Mouse (Mus musculus) forebrain, embryonic 15.5 days (tissue): ENCODE data around the gene Clk1. TPM values are rescaled to one million over a fixed set of nuclear protein-coding genes. Genes with fewer than 3 reads are reported as not detected.

Source experiments
- ATAC-seq: fragments of 200-750 bp; cut with Nextera tagmentation; replicated peaks from 2 replicates; pipeline ENCODE4 v1.8.0; 2017; ENCODE audit warnings: mild to moderate bottlenecking, moderate TSS enrichment, moderate library complexity
- H3K27ac ChIP-seq: fragments of 300-500 bp; sonication (generic); replicated peaks from 2 replicates; pipeline ENCODE4 v1.5.1; 2015; ENCODE audit warnings: mild to moderate bottlenecking, inconsistent platforms
- H3K27me3 ChIP-seq: fragments of 300-500 bp; sonication (generic); 2 replicates; pipeline ENCODE4 v1.6.1; 2015; ENCODE audit warnings: inconsistent platforms
- H3K36me3 ChIP-seq: fragments of 300-500 bp; sonication (generic); 2 replicates; pipeline ENCODE4 v1.6.1; 2015; ENCODE audit warnings: mild to moderate bottlenecking, inconsistent platforms
- H3K4me1 ChIP-seq: fragments of 300-500 bp; sonication (generic); 2 replicates; pipeline ENCODE4 v1.6.1; 2015; ENCODE audit warnings: inconsistent platforms
- H3K4me2 ChIP-seq: fragments of 300-500 bp; sonication (generic); replicated peaks from 2 replicates; pipeline ENCODE4 v1.6.1; 2015; ENCODE audit warnings: mild to moderate bottlenecking, inconsistent platforms
- H3K4me3 ChIP-seq: fragments of 300-500 bp; sonication (generic); 2 replicates; pipeline ENCODE4 v1.5.1; 2015; ENCODE audit warnings: mild to moderate bottlenecking, inconsistent platforms
- H3K9ac ChIP-seq: fragments of 300-500 bp; sonication (generic); replicated peaks from 2 replicates; pipeline ENCODE4 v1.6.1; 2015; ENCODE audit warnings: mild to moderate bottlenecking, inconsistent platforms
- H3K9me3 ChIP-seq: fragments of 300-500 bp; sonication (generic); 2 replicates; pipeline ENCODE4 v1.6.1; 2016; ENCODE audit warnings: inconsistent platforms
- WGBS: fragments of 180-500 bp; shearing (Covaris S2); methylation state at CpG from one replicate; pipeline ENCODE4 v1.1.7; 2015; ENCODE audit warnings: mixed read lengths; 5-methylcytosine and 5-hydroxymethylcytosine counted together
- polyA plus RNA-seq: library from polyadenylated mRNA; unstranded; fragments of >200 nt; fragmentation: Nextera tagmentation; extraction: Ambion mirVana; gene quantifications from 2 replicates; pipeline ENCODE4 v1.2.1, GENCODE M21; 2015

Gene Clk1
- polyA plus RNA-seq, 1 experiment from 2014 or later = 181 TPM

DNA sequence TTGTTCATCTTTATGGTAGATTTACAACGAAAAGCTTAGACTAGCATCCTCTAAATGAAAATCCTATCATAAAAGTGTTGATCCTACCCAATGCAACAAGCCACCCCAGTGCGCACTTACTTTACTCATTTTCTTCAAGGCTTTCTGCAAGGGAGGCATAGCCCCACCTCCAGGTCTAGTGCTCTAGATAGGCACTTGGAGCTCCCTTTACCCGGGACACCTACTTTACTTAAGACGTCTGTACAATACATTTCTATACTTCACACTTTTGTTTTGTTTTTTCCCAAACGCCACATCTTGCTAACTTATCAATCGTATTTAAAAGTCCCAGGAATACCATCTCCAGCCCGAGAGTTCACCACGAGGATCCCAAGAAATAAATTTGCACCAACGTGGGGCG, 20.8 kb upstream of the Clk1 start:
- peak overlapping the region; percentile 69 for H3K4me2 ChIP-seq
- peak overlapping the region; percentile 94 for H3K27ac ChIP-seq
- no peaks in the 10 kb centered on the region for H3K9me3 ChIP-seq
- peak overlapping the region; percentile 70 for H3K4me3 ChIP-seq
- WGBS = 9% methylated on average over 10 of the region's 10 CpGs
- ATAC-seq = no peak
- H3K36me3 ChIP-seq = peaks cover 27% of the 10 kb centered on the region
- peak overlapping the region; percentile 75 for H3K9ac ChIP-seq
- peaks cover 32% of the 10 kb centered on the region for H3K4me1 ChIP-seq
- no peaks in the 10 kb centered on the region for H3K27me3 ChIP-seq

DNA sequence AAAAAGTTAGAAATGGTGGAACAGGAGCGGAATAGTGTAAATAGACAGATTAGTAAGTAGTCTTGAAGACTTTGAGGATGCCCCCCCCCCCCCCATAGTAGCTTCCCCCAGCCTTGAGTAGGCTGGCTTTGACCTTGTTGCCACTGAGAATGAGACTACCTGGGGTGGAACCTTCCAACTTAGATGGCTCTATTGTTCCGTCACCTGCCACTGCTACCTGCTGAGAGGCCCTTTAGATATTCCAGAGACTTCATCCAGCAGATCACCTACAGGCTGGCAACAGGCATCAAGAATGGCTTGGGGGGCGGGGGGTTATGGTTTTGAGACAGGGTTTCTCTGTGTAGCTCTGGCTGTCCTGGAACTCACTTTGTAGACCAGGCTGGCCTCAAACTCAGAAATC, 685 bp upstream of the Clk1 start:
- Histone ChIP-seq H3K36me3 (peaks cover 16% of the 10 kb centered on the region), H3K27me3 (no peaks in the 10 kb centered on the region), H3K9ac (no peak overlapping the region), H3K27ac (no peak overlapping the region), H3K9me3 (no peaks in the 10 kb centered on the region), H3K4me2 (no peak overlapping the region; the same call in 1 of the 2 replicates), H3K4me3 (no peak overlapping the region), H3K4me1 (peaks cover 27% of the 10 kb centered on the region)
- ATAC-seq = peak; percentile 0; the same call in 1 of the 2 replicates
- WGBS = 84% methylated on average over 3 of the region's 3 CpGs

DNA sequence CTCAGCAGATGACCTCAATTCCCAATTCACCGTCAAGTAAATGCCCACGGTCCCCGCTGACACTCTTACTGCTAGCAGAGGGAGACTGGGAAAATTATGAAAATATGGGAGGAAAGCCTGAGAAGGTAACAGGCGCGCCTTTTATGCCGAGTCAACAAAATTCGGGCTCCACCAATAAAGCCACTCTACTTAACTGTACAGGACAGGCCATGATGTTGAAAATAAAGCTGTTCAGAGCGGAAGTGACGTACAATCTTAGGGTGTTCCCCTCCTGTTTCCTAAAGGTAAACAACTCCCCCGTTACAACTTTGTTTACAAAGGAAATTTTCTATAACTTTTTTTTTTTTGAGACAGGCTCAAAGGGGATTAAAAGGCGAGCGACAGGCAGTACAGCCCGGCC, 987 bp downstream of the Clk1 start:
- Histone ChIP-seq H3K4me2 (peak overlapping the region; percentile 66), H3K4me3 (peak overlapping the region; percentile 92), H3K4me1 (peaks cover 27% of the 10 kb centered on the region), H3K27ac (peak overlapping the region; percentile 99), H3K27me3 (no peaks in the 10 kb centered on the region), H3K9me3 (no peaks in the 10 kb centered on the region), H3K9ac (peak overlapping the region; percentile 99), H3K36me3 (peaks cover 31% of the 10 kb centered on the region)
- WGBS = 12% methylated on average over 13 of the region's 13 CpGs
- peak; percentile 62 for ATAC-seq

DNA sequence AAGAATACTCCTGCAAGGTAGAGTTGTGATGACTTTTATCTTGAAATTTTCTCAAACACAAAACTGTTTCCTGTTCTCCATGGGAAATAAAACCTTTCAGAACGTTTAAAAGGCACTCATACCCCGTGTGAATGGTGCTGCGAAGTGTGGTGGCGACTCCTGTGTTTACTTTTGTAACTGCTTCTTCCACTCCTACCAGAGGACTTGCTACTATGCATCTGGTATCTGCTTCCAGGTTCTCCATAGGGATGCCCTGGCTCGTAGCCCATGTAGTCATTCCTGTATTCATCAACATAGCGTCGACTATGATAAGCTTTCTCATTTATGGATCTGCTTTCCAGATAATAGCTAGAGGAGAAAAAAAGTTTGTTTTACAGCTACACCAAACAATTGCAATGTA, 2.9 kb downstream of the Clk1 start:
- peak overlapping the region; percentile 14; the same call in 1 of the 2 replicates for H3K4me2 ChIP-seq
- H3K4me3 ChIP-seq = no peak overlapping the region

DNA sequence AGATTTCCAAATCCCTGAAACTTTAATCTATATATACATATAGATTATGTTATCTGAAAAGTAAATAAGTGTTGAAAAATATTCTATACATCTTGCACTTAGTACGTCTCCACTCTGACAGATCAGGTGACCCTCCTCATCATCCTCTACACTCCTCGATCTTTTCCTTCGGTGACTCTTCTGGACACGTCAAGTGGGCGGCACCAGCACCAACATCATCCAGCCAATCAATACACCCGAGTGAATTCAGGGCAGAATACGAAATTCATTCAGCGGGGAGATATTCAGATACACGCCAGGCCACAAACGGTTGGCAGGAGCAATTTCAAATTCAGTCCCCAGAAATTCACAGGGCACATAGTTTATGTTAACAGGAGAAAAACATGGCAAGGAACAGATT, 3.8 kb downstream of the Clk1 start:
- no peak for ATAC-seq
- Histone ChIP-seq H3K4me3 (no peak overlapping the region), H3K27ac (no peak overlapping the region), H3K4me1 (peaks cover 27% of the 10 kb centered on the region), H3K9ac (no peak overlapping the region), H3K36me3 (peaks cover 56% of the 10 kb centered on the region), H3K4me2 (no peak overlapping the region), H3K27me3 (no peaks in the 10 kb centered on the region), H3K9me3 (no peaks in the 10 kb centered on the region)
- WGBS = 86% methylated on average over 10 of the region's 10 CpGs

More for the DNA sequence above, 2.9 kb downstream of the Clk1 start:
- peaks cover 48% of the 10 kb centered on the region for H3K36me3 ChIP-seq
- H3K9me3 ChIP-seq = no peaks in the 10 kb centered on the region
- no peaks in the 10 kb centered on the region for H3K27me3 ChIP-seq
- no peak overlapping the region for H3K9ac ChIP-seq
- ATAC-seq = no peak
- 65% methylated on average over 7 of the region's 7 CpGs for WGBS
- peaks cover 27% of the 10 kb centered on the region for H3K4me1 ChIP-seq
- H3K27ac ChIP-seq = no peak overlapping the region

DNA sequence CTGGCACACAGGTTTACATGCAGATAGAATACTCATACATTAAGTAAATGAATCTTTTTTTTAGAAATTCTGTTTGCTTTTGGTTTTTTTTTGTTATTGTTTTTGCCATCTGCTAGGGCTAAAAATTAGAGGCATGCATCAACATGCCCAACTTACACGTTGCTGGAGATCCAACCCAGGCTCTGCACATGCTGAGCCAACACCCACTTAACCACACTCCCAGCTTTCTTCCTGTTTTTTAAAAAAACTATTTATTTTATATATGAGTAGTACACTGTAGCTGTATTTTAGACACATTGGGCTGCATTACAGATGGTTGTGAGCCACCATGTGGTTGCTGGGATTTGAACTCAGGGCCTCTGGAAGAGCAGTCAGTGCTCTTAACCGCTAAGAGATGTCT, 7.8 kb downstream of the Clk1 start:
- H3K9me3 ChIP-seq = no peaks in the 10 kb centered on the region
- WGBS = 90% methylated on average over 2 of the region's 2 CpGs
- H3K4me3 ChIP-seq = no peak overlapping the region
- peaks cover 85% of the 10 kb centered on the region for H3K36me3 ChIP-seq
- H3K27me3 ChIP-seq = no peaks in the 10 kb centered on the region
- H3K27ac ChIP-seq = no peak overlapping the region
- H3K9ac ChIP-seq = no peak overlapping the region
- peaks cover 6% of the 10 kb centered on the region for H3K4me1 ChIP-seq
- no peak overlapping the region for H3K4me2 ChIP-seq
- ATAC-seq = no peak

DNA sequence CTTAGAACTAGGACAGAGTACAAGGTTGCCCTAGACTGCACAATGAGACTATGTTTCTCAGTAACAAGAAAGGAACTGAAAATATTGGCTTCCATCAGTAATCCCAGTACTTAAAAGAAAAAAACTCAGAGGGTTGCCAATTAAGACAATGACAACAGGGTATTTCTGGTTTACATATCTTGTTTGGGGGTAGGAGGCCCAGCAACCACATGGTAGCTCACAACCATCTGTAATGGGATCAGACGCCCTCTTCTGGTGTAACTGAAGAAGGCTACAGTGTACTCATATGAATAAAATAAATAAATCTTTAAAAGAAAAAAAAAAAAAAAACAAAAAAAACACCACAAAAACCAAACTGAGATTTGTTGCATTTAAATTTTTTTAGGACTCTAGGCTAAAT, 8.4 kb downstream of the Clk1 start:
- peaks cover 89% of the 10 kb centered on the region for H3K36me3 ChIP-seq
- no peaks in the 10 kb centered on the region for H3K27me3 ChIP-seq
- H3K4me1 ChIP-seq = peaks cover 3% of the 10 kb centered on the region; the same call in 1 of the 2 replicates
- H3K9ac ChIP-seq = no peak overlapping the region
- H3K4me2 ChIP-seq = no peak overlapping the region
- WGBS = 29% methylated on average over 1 of the region's 1 CpGs
- no peak overlapping the region for H3K4me3 ChIP-seq
- no peaks in the 10 kb centered on the region for H3K9me3 ChIP-seq
- no peak for ATAC-seq
- H3K27ac ChIP-seq = no peak overlapping the region

DNA sequence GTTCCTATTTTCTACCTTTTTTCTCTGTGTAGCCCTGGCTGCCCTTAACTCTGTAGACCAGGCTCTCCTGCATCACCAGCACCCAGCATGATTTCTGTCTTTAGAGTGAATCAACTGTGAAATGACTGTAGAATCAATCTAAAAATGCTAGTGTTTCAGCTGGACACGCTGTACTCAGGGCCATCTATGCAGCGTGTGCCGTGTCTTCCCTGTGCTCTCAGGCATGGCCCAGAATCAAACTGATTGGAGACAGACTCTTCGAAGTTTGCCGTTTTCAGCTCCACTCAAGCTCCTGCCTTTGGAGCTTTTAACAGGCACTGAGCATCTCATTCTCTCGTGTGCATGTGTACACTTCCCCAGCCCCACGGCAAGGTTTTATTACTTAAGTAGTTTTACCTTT, 13.1 kb downstream of the Clk1 start:
- H3K4me3 ChIP-seq = no peak overlapping the region
- H3K4me1 ChIP-seq = no peaks in the 10 kb centered on the region
- H3K9ac ChIP-seq = no peak overlapping the region
- H3K36me3 ChIP-seq = peaks cover 77% of the 10 kb centered on the region
- no peak for ATAC-seq
- H3K27me3 ChIP-seq = no peaks in the 10 kb centered on the region
- no peak overlapping the region for H3K4me2 ChIP-seq
- WGBS = 93% methylated on average over 7 of the region's 7 CpGs
- no peak overlapping the region for H3K27ac ChIP-seq
- no peaks in the 10 kb centered on the region for H3K9me3 ChIP-seq

DNA sequence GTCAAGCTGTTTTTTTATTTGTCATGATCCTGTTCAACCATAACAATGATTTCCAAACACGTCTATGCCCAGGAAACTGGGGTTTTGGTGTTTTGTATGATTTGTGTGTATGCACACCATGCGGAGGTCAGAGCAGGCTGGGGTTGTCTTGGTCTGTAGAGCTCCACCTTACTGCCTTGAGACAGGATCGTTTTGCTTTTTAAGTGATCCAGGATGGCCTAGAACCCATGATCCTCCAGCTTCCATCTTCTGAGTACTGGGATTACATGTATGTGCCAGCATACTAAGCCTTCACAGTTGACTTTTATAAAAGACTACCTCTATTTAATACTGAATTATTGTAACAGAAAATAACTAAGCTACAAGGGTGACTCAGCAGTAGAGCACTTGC, 13.7 kb downstream of the Clk1 start:
- Histone ChIP-seq H3K4me1 (no peaks in the 10 kb centered on the region), H3K4me2 (no peak overlapping the region), H3K9ac (no peak overlapping the region), H3K27me3 (no peaks in the 10 kb centered on the region), H3K9me3 (no peaks in the 10 kb centered on the region), H3K4me3 (no peak overlapping the region), H3K27ac (no peak overlapping the region), H3K36me3 (peaks cover 77% of the 10 kb centered on the region)
- no peak for ATAC-seq
- WGBS = 92% methylated on average over 3 of the region's 3 CpGs

DNA sequence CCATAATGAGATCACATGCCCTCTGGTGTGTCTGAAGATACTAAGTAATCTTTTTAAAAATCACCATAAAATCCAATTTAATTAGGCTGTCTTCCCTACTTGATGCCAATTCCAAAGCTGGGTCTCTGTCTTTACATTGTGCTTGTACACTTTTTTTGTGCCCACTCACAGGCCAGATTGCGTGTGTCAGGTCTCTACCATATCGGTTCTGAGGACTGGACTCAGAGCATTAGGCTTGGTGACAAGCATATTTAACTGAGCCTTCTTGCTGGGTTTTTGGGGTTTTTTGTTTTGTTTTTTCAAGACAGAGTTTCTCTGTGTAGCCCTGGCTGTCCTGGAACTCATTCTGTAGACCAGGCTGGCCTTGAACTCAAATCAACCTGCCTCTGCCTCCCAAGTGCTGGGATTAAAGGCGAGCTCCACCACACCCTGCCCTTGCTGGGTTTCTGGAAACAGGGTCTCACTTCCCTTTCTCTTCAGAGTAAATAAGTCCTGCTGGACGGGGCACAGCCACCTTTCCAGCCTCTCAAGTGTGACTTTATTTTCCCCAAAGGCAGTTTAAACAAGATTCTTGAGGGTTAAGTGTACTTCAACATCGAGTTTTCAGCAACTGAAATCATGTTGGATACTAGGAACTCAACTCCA, 14.2 kb downstream of the Clk1 start:
- Histone ChIP-seq H3K4me3 (no peak overlapping the region), H3K4me2 (no peak overlapping the region), H3K4me1 (no peaks in the 10 kb centered on the region), H3K36me3 (peaks cover 77% of the 10 kb centered on the region), H3K9ac (no peak overlapping the region), H3K9me3 (no peaks in the 10 kb centered on the region), H3K27me3 (no peaks in the 10 kb centered on the region), H3K27ac (no peak overlapping the region)
- WGBS = 82% methylated on average over 5 of the region's 5 CpGs
- ATAC-seq = no peak

DNA sequence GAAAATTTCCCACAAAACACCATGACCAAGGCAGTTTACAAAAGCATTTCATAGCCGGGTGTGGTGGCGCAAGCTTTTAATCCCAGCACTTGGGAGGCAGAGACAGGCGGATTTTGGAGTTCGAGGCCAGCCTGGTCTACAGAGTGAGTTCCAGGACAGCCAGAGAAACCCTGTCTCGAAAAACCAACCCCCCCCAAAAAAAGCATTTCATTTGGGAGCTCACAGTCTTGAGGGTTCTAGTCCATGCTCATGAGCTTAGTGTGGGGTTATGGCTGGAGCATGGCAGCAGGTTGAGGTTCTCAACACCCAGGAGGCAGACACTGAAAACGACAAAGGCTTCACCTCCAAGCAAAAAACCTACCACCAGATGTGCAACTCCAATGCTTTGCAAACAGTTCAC, 15.7 kb downstream of the Clk1 start:
- H3K36me3 ChIP-seq = peaks cover 77% of the 10 kb centered on the region
- no peak overlapping the region for H3K4me3 ChIP-seq
- 85% methylated on average over 6 of the region's 6 CpGs for WGBS
- H3K27ac ChIP-seq = no peak overlapping the region
- H3K27me3 ChIP-seq = no peaks in the 10 kb centered on the region
- ATAC-seq = no peak
- no peaks in the 10 kb centered on the region for H3K4me1 ChIP-seq
- no peak overlapping the region for H3K9ac ChIP-seq
- H3K9me3 ChIP-seq = no peaks in the 10 kb centered on the region
- no peak overlapping the region for H3K4me2 ChIP-seq

DNA sequence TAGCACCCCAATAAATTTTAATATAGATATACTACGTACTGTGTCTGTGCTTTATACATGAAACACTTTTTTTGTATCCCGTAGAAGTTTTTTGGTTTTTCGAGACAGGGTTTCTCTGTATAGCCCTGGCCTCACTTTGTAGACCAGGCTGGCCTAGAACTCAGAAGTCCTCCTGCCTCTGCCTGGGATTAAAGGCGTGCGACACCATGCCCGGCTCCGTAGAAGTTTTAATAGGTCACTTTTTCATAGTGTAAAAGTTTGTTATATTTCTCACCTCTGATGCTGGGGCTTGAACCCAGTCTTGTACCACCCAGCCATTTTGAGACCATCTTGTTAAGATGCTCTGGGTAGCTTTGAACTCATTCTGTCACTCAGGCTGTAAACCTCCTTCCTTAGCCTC, 16.5 kb downstream of the Clk1 start:
- no peaks in the 10 kb centered on the region for H3K9me3 ChIP-seq
- H3K4me1 ChIP-seq = no peaks in the 10 kb centered on the region
- ATAC-seq = no peak
- no peak overlapping the region for H3K27ac ChIP-seq
- 97% methylated on average over 7 of the region's 7 CpGs for WGBS
- no peak overlapping the region for H3K9ac ChIP-seq
- no peaks in the 10 kb centered on the region for H3K27me3 ChIP-seq
- H3K4me2 ChIP-seq = no peak overlapping the region
- H3K36me3 ChIP-seq = peaks cover 77% of the 10 kb centered on the region
- no peak overlapping the region for H3K4me3 ChIP-seq

DNA sequence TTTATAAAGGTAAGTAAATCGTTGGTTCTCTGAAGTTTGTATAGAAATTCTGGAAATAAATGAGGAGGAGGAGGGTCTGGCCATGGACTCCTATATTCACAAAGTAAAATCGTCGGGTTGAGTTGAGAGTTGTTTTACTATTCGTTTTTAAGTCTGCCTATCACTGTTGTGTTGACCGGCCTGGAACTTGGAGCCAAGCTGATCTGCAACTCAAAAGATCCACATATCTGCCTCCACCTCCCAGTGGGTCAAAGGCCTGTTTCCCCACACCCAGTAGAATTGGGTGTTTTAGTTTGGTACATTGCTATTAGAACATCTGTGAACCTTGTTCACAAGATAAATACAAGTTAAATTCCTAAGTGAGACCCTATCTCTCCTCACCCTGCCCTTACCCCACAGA, 20.1 kb downstream of the Clk1 start:
- H3K4me1 ChIP-seq = no peaks in the 10 kb centered on the region
- H3K27me3 ChIP-seq = no peaks in the 10 kb centered on the region
- no peak overlapping the region for H3K9ac ChIP-seq
- no peak for ATAC-seq
- WGBS = 94% methylated on average over 5 of the region's 5 CpGs
- H3K4me3 ChIP-seq = no peak overlapping the region
- H3K9me3 ChIP-seq = no peaks in the 10 kb centered on the region
- H3K36me3 ChIP-seq = peaks cover 81% of the 10 kb centered on the region
- no peak overlapping the region for H3K27ac ChIP-seq
- no peak overlapping the region for H3K4me2 ChIP-seq
